Mouse (Mus musculus): ENCODE measurements around the gene Mup7. TPM values are rescaled to one million over a fixed set of nuclear protein-coding genes. Genes with fewer than 3 reads are reported as not detected.

The Mup7 gene
- not detected in 2 replicates for polyA plus RNA-seq (2012; rRNA removed)

DNA sequence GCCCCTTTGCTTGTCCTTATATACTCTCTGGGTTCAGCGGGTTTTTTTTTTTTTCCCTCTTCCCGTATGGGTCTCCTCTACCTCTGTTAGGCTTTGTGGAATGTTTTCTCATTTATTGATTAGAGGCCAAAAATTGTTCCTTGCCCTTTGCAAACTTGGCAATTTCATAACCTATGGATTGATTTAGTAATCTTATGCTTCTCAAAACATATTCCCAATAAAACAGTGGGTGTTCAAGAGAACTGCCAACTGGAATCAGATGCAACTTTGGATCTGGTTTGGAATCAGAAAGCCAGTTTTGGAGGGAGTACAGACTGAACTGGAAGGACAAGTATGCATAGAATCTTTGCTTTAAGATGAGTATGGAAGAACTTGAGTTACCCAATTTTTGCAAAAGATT is at the start of gene Mup7:
TSS of gene Mup7 (minus strand) at position 101 of the 400 bp plus-strand sequence.

Other genes starting within 250 kb of the Mup7 start
- not detected in 2 replicates for gene Slc46a2, start 155.4 kb downstream of the Mup7 start, polyA plus RNA-seq (2012; rRNA removed)
- not detected in 2 replicates for gene Mup4, start 109.8 kb downstream of the Mup7 start, polyA plus RNA-seq (2012; rRNA removed)
- gene Mup6, start 106.2 kb downstream of the Mup7 start, polyA plus RNA-seq (2012; rRNA removed): not detected in 2 replicates
- gene Mup2, start 83.8 kb upstream of the Mup7 start, polyA plus RNA-seq (2012; rRNA removed): not detected in 2 replicates
- gene Mup8, start 152.1 kb upstream of the Mup7 start, polyA plus RNA-seq (2012; rRNA removed): not detected in 2 replicates